Mouse (Mus musculus) cerebellum, adult 2 months (tissue): ENCODE measurements at regions not wholly inside any gene's neighbourhood (a gene's known extent, or its start where the extent isn't known, plus 50 kb on each side); places are given as distances from the start of the nearest gene placed in this dataset.

Source experiments
- CTCF ChIP-seq: fragments of 200-500 bp; IDR thresholded peaks from 2 replicates; pipeline ENCODE4 v1.5.1; 2011; ENCODE audit warnings: low read depth, mild to moderate bottlenecking, control low read depth, low read length, moderate library complexity, borderline replicate concordance; ENCODE audit not compliant: insufficient read depth
- POLR2A ChIP-seq: fragments of 200-500 bp; IDR thresholded peaks from 2 replicates; pipeline ENCODE4 v1.6.1; 2011; ENCODE audit warnings: low read length, control low read depth, borderline replicate concordance; ENCODE audit not compliant: insufficient read depth

DNA sequence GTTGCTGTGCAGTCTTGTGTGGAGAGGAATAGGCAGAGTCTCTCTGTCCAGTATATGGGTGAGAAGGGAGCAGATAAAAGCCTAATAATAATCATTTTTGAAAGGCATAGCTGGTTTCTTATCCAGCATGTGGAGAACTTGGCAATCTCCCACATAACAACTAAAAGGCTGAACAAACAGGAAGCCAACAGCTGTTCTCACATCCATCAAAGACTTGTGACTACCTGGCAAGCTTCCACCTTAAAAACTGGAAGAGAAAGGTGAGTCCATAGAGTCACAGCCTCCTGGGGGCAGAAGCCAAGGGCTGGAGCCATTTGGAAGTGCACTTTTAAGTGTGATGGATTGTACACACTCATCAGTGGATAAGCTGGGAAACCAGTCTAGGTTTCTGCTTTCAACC, 210.5 kb upstream of the Prok2 start:
- TF ChIP-seq CTCF (no peak), POLR2A (no peak)
